Mouse (Mus musculus) 3134 (cell line): Measurements from ENCODE around the gene Taf1b.
A peak's percentile ranks its signal among the peaks of the same experiment; 100 is the strongest.

Experiments
- DNase-seq: peaks from one replicate; pipeline ENCODE4 v3.0.0-alpha.2; 2011; ENCODE audit warnings: low spot score; ENCODE audit not compliant: insufficient read length; ENCODE audit errors: extremely low read depth

Taf1b gene

DNA sequence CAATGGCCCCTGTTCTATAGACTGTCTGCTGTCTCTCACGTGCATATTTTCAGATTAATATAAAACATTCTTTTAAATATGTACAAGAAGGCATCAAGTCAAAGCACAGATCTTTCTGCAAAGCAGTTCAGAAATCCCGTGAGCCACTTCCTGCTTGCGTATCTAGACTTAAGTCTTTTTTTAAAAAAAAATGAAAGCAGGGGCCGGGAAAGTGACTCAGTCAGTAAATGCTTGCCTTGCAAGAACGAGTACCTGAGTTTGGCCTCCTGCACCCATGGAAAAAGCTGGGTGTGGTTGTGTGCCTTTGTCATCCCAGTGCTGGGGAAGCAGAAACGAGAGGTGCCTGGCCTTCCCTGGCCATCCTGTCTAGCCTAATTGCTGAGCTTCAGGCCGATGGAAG, 101.9 kb downstream of the Taf1b start:
- no peak for DNase-seq

DNA sequence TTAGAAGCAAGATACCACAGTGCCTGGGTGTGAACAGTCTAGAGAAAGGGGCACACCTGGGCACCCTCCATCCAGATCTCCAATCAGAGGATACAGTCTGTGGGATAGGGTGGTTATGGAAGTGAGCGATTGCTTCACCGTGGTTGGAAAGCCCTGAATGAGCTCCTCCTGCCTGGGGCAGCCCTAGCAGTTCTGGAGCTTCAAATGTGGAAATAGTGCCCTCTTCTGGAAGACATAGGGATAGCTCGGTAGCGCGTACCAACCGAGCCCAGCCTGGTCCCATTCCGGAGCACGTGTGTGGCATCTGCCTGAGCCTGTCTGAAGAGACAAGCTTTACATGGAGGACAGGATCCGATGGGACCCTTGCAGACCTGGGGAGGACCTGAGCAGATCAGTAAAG, 102.6 kb downstream of the Taf1b start:
- DNase-seq: peak; percentile 48

DNA sequence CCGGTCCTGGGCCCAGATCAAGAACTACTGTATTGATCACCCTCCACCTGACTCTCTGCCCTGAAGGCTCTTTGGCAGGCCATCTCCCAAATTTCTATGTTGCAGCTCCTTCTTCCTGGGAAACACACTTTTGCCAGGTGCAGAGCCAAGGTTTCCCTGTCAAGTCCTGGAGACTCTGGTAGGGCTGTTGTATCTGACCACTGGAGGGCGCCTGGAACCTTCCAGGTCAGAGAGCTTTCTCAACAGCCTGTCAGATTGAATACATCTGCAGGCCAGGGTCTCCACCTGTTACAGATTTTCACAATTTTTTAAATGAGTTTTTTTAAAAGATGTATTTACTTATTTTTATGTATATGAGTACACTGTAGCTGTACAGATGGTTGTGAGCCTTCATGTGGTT, 105.1 kb downstream of the Taf1b start:
- no peak for DNase-seq

DNA sequence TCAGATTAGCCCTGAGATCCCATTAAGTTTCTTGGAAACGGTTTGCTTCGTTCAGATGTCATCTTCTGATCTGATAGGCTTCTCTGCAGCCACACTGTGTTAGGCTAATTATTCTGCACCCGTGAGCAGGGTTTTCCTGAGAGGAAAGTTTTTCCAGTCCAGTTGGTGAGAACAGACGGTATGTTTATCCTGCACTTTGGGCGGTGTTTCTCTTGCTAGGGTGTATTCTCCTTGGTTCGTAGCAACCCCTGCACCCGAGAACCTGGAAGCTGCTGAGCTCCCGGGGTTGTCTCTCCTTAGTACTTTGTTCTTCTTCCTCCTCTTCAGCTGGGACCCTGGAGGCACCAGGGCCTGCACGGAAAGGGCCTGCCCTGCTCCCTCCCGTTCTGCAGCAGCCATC, 108.0 kb downstream of the Taf1b start:
- DNase-seq: no peak
